Mouse (Mus musculus) lung, postnatal 4 days (tissue): ENCODE data around the gene Cenpv.
A peak's percentile ranks its signal among the peaks of the same experiment; 100 is the strongest.

Source experiments
- DNase-seq, 2 experiments: peaks; one replicate each; pipeline ENCODE4 v3.0.0; 2021

The Cenpv gene

GRCm38 (mm10) chr11:62500529-62500928, 38.5 kb downstream of the Cenpv start:
- no peak for DNase-seq

GRCm38 (mm10) chr11:62498802-62499201, 40.3 kb downstream of the Cenpv start:
- DNase-seq: no peak

- no peak for DNase-seq
These were observed 41.9 kb downstream of the Cenpv start for GRCm38 (mm10) chr11:62497181-62497580.

GRCm38 (mm10) chr11:62496151-62496715, 42.8 kb downstream of the Cenpv start:
- DNase-seq: peak in 1 of 2 experiments; percentile 46

GRCm38 (mm10) chr11:62495276-62495801, 43.7 kb downstream of the Cenpv start:
- peak; percentile 59 to 78 for DNase-seq

- peak; percentile 83 to 86 for DNase-seq
These were observed 44.2 kb downstream of the Cenpv start for GRCm38 (mm10) chr11:62494754-62495275.

GRCm38 (mm10) chr11:62493701-62494100, 45.4 kb downstream of the Cenpv start:
- no peak for DNase-seq

- no peak for DNase-seq
These were observed 51.3 kb downstream of the Cenpv start for GRCm38 (mm10) chr11:62487540-62488350.

GRCm38 (mm10) chr11:62486949-62487348, 52.1 kb downstream of the Cenpv start:
- no peak for DNase-seq

- DNase-seq: no peak
These were observed 59.5 kb downstream of the Cenpv start for GRCm38 (mm10) chr11:62479581-62479980.

- no peak for DNase-seq
These were observed 60.1 kb downstream of the Cenpv start for GRCm38 (mm10) chr11:62478931-62479330.

GRCm38 (mm10) chr11:62476156-62476555, 62.9 kb downstream of the Cenpv start:
- DNase-seq: no peak
